Mouse (Mus musculus) kidney, postnatal 25 days (tissue): Measurements from ENCODE around the gene Pkd1l2.

ENCODE experiments used
- DNase-seq, 2 experiments: peaks; one replicate each; pipeline ENCODE4 v3.0.0; 2021; ENCODE audit warnings: mixed read lengths in 2 of 2

Pkd1l2 gene

DNA sequence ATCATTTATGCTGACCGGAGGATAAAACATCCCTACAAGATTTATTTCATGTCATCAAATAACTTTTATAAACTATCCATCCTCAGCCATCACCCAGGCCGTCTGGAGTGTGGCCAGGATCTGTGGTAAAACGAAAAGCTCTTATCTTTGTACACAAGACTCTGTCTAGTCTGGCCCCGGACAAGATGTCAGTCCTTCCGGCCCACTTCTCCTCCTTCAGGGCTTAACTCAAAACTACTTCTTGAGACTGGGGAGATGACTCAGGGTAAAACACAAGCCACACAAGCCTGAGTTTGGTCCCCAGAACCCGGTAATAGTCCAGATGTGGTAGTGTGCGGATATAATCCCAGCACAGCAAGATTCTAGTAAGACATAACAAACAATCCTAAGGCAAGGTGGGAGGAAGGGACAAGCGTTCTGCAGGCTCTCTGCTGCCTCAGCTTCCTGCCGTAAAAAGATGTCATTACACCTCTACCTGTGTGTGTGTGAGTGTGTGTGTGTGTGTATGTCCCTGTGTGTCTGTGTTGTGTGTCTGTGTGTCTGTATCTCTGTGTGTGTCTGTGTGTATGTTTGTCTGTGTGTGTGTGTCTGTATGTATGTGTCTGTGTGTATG is 804 bp upstream of the Pkd1l2 start:
- DNase-seq: no peak

- DNase-seq: no peak
Observed at GRCm38 (mm10) chr8:117079652-117080051, 2.6 kb downstream of the Pkd1l2 start.

DNA sequence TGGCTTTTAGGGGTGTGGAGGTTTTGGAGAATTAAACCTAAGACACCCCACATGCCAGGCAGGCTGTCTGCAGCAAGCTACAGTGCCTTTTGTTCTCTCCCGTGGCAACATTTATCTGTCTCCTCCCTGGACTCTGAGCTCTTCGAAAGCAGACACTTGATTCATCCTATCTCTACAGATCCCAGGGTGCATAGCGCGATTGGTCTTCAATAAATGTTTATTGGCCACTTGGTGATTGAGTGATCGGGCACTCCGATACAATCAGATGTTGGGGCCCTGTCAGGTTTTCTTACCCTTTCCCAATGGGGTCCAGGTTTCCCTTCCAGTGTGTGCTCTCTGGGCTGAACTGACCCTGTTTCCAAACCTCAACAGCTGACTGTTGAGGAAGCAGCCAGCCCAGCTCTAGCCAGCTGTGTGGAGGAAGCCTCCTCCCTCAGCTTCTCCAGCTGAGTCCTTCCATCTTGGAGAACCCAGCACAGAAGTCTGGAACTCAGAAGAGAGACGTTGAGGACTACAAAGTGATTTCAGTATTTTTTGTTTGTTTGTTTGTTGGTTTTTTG is 3.8 kb downstream of the Pkd1l2 start:
- DNase-seq: no peak

DNA sequence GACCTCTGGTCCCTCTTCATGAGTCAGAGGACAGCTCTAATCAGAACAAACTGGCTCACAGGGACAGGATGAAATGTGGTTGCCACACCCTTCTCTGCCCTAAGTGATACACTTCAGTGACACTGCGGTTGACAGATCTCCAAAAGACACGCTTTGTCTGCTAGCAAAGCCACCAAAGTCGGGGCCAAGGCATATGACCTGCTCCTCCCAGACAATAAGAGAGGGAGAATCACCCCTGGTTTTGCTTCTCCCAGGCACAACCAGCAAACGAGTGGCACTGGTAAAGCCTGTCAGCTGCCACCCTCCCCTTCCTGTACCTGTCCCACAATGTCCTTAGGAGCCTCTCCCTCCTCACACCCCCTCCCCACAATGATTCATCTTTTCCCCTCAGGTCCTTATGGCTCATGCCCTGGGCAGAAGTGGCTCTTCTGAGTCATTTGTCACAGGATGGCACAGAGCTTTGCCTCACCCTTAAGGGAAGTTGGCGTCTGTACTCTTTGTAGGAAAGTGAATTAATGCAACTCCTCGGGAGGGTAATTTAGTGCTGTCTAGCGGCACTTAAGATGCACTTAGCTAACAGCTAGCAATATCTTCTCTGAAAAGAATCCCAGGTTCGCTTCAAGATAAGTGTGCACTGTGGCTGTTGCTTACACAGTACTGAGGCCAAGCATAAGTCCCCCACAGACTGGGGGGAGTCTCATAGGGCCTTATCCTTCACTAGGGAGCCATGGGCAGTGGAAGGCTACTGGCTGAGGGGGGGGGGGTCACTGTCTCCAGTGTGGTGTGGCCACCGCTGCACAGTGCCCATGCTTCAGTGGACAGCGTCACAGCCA is 7.7 kb downstream of the Pkd1l2 start:
- no peak for DNase-seq

- no peak for DNase-seq
Observed at GRCm38 (mm10) chr8:117069708-117070107, 12.5 kb downstream of the Pkd1l2 start.

DNA sequence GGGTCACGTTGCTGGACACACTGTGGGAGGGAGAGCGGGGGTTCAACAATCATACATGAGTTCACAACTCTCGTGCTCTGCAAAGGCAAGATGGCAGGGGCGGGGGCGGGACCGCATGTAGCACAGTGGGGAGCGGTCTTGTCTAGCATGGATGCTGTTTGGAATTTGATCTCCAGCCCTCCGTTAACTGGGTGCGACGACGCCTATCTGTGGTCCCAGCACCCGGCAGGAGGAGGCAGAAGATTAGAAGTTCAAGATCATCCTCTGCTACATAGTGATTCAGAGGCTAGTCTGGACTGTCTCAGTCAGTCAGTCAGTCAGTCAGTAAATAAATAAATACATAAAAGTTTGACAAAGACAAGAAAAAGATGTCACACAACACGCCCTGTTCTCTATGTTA is 14.0 kb downstream of the Pkd1l2 start:
- DNase-seq: no peak

- no peak for DNase-seq
Observed at GRCm38 (mm10) chr8:117067396-117067795, 14.9 kb downstream of the Pkd1l2 start.

- no peak for DNase-seq
Observed at GRCm38 (mm10) chr8:117066955-117067354, 15.3 kb downstream of the Pkd1l2 start.

GRCm38 (mm10) chr8:117061180-117061880 is 20.9 kb downstream of the Pkd1l2 start:
- no peak for DNase-seq

DNA sequence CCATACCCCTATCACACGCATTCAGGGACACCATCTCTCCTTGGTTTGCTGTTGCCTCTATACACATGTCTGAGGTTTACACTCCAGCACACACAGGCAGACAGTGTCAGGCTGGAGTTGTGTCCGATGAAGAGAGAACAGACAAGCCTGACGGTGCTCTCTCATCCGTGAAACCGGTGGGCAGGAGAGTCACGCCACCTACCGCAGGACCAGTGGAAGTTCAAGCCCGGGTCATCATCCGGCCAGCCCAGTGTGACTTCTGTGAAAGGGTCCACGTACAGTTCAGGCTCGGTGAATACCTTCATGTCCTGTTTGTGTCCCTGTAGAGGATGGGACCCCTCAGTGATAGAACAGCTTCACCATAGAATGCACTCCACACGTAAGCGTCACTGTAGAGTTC is 21.9 kb downstream of the Pkd1l2 start:
- peak in 1 of 2 experiments; percentile 11 for DNase-seq

- no peak for DNase-seq
Observed at GRCm38 (mm10) chr8:117059021-117059420, 23.2 kb downstream of the Pkd1l2 start.

DNA sequence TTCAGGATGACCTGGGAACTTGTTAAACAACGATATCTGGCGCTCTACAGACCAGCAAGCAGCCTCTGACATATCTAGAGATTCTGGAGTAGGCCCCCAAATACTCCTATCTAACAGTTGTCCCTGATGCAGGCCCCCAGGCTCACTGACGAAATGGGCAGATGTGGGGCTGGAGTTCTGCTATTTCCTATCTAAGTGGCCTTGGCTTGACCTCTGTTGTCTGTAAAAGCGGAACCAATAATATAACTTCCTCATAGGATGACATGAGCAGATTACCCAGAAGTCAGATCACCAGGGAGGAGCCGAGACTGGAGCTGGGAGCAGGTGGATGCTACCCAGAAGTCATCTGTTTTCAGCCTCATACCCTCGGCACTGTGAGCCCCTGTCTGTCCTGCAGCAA is 27.2 kb downstream of the Pkd1l2 start:
- DNase-seq: no peak

GRCm38 (mm10) chr8:117054146-117054545 is 28.1 kb downstream of the Pkd1l2 start:
- no peak for DNase-seq

DNA sequence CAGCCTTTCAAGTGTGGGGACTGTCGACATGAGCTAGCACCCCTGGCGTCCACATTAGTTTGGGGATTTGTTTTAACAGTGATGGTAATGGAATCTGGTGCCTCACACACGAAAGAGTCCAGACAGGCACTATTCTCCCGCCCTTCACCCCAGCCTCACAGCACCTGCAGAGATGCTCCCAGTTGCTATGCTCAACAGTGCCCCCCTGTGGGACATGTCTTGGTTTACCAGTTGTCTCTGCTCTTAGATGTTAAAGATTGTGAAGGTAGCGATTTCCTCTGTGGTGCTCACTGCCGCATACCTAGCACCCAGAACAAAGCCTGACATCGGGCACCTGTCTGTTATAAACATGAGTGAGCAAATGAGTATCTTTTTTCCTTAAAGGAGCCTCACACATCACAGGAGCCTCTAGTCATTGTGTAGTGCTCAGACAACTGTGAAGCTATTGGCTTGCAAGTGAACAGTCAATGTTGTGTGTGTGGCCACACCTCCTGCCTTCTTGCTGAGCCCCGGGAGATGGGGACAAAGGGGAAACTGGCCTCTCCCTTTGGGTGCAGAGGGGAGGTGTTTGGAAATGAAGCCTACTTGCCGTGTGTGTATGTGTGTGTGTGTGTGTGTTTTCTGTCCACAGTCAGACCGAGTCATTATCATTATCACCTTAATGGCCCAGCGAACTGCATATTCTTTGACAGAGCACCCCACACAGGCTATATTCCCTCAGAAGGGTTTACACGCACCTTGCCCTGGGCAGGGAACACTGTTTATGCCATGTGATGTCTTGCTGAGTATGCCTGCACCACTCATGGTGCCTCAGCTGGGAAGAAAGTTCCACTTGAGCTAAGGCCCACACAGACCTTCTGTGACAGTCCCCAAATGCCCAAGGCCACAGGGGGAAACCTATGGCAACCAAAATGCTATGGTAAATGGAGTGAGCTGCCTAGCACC is 28.8 kb downstream of the Pkd1l2 start:
- peak; percentile 48 to 53 for DNase-seq

DNA sequence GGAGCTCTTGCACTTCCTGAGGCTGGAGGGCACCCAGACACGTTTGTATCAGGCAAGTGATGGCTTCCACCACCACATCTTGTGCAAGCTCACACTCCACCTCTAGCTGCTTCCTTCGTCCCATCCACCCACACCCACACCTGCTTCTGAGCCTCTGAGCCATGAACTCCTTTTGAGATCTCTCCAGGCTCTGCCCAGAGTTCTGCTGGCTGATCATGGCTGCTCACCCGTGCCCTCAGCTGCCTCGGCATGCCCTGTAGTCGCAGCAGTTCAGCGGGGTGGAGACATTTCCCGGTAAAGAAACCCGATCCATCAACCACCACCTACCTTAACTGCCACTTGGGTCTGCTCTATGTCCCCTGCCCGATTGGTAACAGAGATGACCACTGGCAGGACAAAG is 30.9 kb downstream of the Pkd1l2 start:
- no peak for DNase-seq

DNA sequence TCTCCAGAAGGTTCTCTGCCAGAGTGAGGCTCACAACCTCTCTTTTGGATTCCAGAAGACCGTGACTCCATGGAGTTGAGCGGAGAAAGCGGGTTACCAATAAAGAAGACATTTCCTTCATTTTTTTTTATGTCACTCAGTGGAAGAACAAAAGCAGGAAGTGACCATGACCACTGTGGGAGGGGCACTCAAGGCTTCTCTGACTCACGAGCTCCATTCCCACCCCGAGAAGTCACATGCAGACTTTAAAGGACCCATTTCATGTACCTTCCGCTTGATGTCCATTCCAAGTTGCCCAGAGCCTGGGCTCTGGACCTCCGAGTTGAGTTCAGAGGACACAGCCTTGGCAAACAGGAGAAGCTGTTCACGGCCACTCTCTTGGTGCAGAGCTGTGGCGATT is 31.5 kb downstream of the Pkd1l2 start:
- DNase-seq: no peak

DNA sequence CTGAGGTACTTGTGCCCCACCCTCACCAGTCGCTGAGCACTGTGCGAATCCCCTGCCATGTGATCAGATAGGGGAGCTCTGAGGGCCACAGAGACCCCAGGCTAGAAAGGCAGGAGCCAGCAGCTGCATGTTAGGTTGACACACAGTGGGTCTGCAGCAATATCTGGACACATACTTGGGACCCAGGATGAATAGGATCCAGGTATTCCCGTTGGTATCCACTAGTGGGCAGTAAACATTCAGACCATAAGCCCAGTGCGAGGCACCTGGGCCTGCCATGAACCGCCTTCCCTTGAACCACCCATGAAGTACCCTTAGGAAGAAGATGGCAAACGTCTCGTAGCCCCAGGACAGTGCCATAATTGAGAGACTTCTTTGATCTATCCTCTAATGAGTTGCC is 32.8 kb downstream of the Pkd1l2 start:
- DNase-seq: no peak

GRCm38 (mm10) chr8:117043584-117043983 is 38.7 kb downstream of the Pkd1l2 start:
- no peak for DNase-seq

DNA sequence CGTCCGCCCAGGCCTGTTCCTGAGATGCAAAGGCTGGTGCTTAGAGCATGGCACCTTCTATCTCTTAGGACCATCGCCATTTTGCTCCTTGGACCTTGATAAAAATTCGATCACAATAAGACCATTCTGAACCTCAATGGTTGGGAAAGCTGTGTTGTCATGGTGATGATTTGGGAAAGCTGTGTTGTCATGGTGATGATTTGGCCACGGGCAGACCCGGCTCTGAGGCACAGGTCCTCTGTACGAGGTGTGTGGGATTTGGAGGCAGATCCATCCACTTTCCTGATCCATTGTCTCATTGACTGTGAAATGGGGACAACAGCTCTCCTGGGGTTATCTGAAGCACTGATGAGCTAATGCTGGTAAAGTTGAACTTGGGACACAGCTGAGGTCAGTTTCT is 42.4 kb downstream of the Pkd1l2 start:
- DNase-seq: no peak

DNA sequence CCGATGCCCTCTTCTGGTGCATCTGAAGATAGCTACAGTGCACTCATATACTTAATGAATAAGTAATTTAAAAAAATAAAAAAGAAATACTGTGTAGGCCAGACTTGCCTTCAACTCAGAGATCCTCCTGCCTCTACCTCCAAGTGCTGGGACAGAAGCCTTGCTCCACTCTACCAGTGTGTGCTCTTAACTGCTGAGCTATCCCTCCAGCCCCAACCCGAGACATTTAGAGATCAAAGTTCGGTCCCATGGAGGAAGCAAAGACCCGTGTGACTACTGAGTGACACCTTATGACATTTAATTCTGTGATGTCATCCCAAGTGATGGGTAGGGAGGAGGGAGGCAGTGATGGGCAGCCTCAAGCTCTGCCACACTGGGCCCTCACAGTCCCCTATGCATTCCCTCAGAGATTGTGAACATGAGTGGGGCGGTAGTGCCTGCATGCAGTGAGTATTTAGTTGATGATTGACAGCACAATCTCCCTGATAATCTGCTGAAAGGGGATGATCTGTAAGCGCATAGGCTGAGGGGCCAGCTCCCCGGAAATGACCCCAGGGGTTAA is 44.8 kb downstream of the Pkd1l2 start:
- no peak for DNase-seq

GRCm38 (mm10) chr8:117033393-117033792 is 48.9 kb downstream of the Pkd1l2 start:
- DNase-seq: no peak

DNA sequence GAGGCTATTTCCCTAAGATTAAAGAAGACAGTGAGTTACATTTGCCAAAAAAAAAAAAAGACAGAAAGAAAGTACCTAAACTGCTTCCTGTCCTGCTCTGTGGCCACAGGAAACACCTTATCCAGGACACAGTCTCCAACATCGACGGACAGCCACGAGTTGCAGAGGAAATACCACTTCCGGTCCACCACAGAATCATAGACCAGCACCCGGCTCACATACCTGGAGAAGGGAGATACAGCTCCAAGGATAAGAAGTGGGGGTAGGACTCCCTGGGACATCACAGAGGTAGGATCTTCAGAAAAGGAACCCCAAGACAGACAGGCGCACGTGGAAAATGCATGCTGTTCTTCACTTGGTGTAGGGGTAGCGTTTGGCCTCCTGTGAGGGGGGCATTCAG is 49.6 kb downstream of the Pkd1l2 start:
- DNase-seq: no peak
